Mouse (Mus musculus) midbrain, embryonic 11.5 days (tissue): Measurements from ENCODE around the gene Scn3b. TPM values are rescaled to one million over a fixed set of nuclear protein-coding genes. Genes with fewer than 3 reads are reported as not detected.
A peak's percentile ranks its signal among the peaks of the same experiment; 100 is the strongest.

Source experiments
- ATAC-seq: fragments of 200-750 bp; cut with Nextera tagmentation; 2 replicates; pipeline ENCODE4 v1.8.0; 2017; ENCODE audit warnings: moderate TSS enrichment, moderate library complexity; ENCODE audit not compliant: low FRiP score
- DNase-seq: peaks from one replicate; pipeline ENCODE4 v3.0.0; 2015; ENCODE audit warnings: low spot score; ENCODE audit errors: missing footprints
- H3K27ac ChIP-seq: fragments of 300-500 bp; sonication (generic); 2 replicates; pipeline ENCODE4 v1.5.1; 2014; ENCODE audit warnings: low read depth, low read length
- H3K27me3 ChIP-seq: fragments of 300-500 bp; sonication (generic); 2 replicates; pipeline ENCODE4 v1.6.1; 2014; ENCODE audit warnings: mild to moderate bottlenecking, low read length, moderate library complexity, mixed read lengths; ENCODE audit not compliant: control insufficient read depth, insufficient read depth
- H3K36me3 ChIP-seq: fragments of 300-500 bp; sonication (generic); 2 replicates; pipeline ENCODE4 v1.6.1; 2014; ENCODE audit warnings: mild to moderate bottlenecking, low read length, moderate library complexity, mixed read lengths; ENCODE audit not compliant: control insufficient read depth, insufficient read depth
- H3K4me1 ChIP-seq: fragments of 300-500 bp; sonication (generic); 2 replicates; pipeline ENCODE4 v1.6.1; 2014; ENCODE audit warnings: low read length; ENCODE audit not compliant: control insufficient read depth, insufficient read depth
- H3K4me2 ChIP-seq: fragments of 300-500 bp; sonication (generic); 2 replicates; pipeline ENCODE4 v1.6.1; 2014; ENCODE audit warnings: mild to moderate bottlenecking, moderate library complexity
- H3K4me3 ChIP-seq: fragments of 300-500 bp; sonication (generic); 2 replicates; pipeline ENCODE4 v1.5.1; 2014; ENCODE audit warnings: low read depth, low read length
- H3K9ac ChIP-seq: fragments of 300-500 bp; sonication (generic); 2 replicates; pipeline ENCODE4 v1.6.1; 2014; ENCODE audit warnings: low read length
- H3K9me3 ChIP-seq: fragments of 300-500 bp; sonication (generic); 2 replicates; pipeline ENCODE4 v1.6.1; 2016; ENCODE audit warnings: low read length; ENCODE audit not compliant: control insufficient read depth
- WGBS: fragments of 180-500 bp; shearing (Covaris S2); extraction: QIAGEN DNeasy Blood & Tissue Kit; methylation state at CpG from one replicate; pipeline ENCODE4 v1.1.7; 2014; 5-methylcytosine and 5-hydroxymethylcytosine counted together
- polyA plus RNA-seq: library from polyadenylated mRNA; unstranded; fragments of >200 nt; fragmentation: Nextera tagmentation; extraction: Ambion mirVana; gene quantifications from 2 replicates; pipeline ENCODE4 v1.2.1, GENCODE M21; 2014

Gene Scn3b
- 18.6 and 21.2 TPM in 2 replicates for polyA plus RNA-seq

- Histone ChIP-seq H3K36me3 (no peaks in the 10 kb centered on the region), H3K4me3 (peak within 1 kb of the TSS; percentile 40), H3K4me1 (peaks cover 12% of the 10 kb centered on the region), H3K27me3 (peaks cover 4% of the 10 kb centered on the region; the same call in 1 of the 2 replicates), H3K4me2 (peak within 1 kb of the TSS; percentile 66), H3K27ac (no peak within 1 kb of the TSS), H3K9ac (peak within 1 kb of the TSS; percentile 42), H3K9me3 (no peaks in the 10 kb centered on the region)
- peak; percentile 93 for ATAC-seq
- peak; percentile 95 for DNase-seq
- WGBS: under 1% methylated on average over 41 of the region's 42 CpGs
Observed at GRCm38 (mm10) chr9:40269103-40269861, at the start of gene Scn3b. Scn3b (plus strand) TSS chr9:40269217.

DNA sequence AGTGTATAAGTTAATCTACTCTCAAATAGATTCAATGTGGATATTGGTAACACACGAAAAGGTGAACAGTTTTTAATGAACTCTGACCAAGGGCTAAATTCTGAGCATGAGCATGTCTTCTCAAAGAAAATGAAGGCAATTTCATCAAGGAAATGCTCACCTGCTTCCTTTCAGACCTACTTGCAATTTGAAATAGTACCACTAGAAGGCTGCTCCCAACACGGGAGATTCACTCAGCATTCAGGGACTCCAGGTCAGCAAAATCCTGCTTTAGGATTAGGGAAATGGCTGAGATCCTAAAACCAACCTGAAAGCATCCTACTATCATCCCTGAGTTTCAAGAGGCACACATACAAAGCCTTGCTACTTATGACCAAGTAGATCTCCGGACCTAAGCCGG, 44.7 kb upstream of the Scn3b start:
- Histone ChIP-seq H3K9ac (no peak overlapping the region), H3K27me3 (no peaks in the 10 kb centered on the region), H3K27ac (no peak overlapping the region), H3K36me3 (no peaks in the 10 kb centered on the region), H3K4me2 (no peak overlapping the region), H3K4me1 (no peaks in the 10 kb centered on the region), H3K9me3 (no peaks in the 10 kb centered on the region), H3K4me3 (no peak overlapping the region)
- 73% methylated on average over 4 of the region's 4 CpGs for WGBS
- ATAC-seq (no peak), DNase-seq (no peak)

DNA sequence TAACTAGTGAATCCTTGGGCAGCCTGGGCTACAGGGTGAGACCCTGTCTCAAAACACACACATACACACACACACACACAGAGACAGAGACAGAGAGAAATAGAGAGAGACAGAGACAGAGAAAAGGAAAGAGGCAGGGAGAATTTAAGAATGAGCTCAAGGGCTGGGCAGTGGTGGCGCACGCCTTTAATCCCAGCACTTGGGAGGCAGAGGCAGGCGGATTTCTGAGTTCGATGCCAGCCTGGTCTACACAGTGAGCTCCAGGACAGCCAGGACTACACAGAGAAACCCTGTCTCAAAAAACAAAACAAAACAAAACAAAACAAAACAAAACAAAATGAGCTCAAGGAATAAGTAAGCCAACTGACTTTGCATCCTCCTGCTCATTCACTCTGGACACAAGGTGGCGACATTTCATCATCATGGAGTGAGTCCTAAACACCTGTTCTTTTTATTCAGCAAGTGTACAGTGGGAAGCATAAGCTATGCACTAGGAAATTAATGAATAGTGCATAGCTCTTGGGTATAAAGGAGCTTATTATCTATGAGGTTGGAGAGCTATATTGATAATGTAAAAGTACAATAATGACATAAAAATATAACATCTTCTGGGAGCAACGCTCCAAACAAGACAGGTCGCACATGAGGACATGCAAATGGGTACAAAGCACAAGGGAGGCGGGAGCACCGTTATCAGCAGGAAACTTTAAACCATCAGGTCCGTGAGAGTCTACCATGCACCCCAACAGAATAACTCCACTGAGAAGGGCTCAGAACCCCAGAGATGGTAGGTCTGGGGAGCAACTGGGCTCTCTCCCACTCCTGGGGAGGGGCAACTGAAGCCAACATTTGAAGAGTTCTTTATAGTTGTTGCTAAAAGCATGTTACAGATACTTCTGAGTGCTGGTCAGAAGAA, 40.9 kb upstream of the Scn3b start:
- Histone ChIP-seq H3K27me3 (no peaks in the 10 kb centered on the region), H3K4me2 (no peak overlapping the region), H3K36me3 (no peaks in the 10 kb centered on the region), H3K9ac (no peak overlapping the region), H3K9me3 (no peaks in the 10 kb centered on the region), H3K27ac (no peak overlapping the region), H3K4me3 (no peak overlapping the region), H3K4me1 (no peaks in the 10 kb centered on the region)
- 74% methylated on average over 10 of the region's 10 CpGs for WGBS
- peak; percentile 84 for ATAC-seq
- DNase-seq: peak; percentile 92

DNA sequence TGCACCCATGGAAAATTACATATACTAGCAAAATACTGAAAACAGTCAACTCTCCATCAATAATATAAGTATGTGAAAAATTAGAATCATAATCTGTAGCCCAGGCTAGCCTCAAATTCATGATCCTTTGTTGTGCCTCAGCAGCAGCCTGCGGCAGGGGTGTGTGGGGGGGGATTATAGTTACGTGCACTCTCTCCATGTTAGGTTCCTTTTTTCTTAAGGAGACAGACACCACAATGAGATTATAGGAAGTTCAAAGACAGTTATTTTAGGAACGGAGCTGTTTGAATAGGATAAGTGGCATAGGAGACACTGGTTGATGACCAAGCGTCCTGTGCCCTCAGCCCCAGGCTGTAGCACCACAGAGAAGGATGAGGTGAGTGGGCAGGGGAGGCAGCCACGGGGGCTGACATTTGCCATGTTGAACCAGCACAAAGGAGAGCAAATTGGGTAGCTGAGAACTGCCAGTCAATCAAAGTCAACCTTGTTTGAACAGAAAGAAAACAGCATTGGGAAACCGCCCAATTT, 40.1 kb upstream of the Scn3b start:
- H3K4me1 ChIP-seq: no peaks in the 10 kb centered on the region
- H3K9me3 ChIP-seq: no peaks in the 10 kb centered on the region
- H3K9ac ChIP-seq: no peak overlapping the region
- no peaks in the 10 kb centered on the region for H3K36me3 ChIP-seq
- 0 out of 2 replicates have a peak, but pooled peaks have one; percentile 45 for ATAC-seq
- WGBS: 42% methylated on average over 6 of the region's 6 CpGs
- DNase-seq: no peak
- no peak overlapping the region for H3K4me3 ChIP-seq
- no peak overlapping the region for H3K4me2 ChIP-seq
- H3K27ac ChIP-seq: no peak overlapping the region
- no peaks in the 10 kb centered on the region for H3K27me3 ChIP-seq

DNA sequence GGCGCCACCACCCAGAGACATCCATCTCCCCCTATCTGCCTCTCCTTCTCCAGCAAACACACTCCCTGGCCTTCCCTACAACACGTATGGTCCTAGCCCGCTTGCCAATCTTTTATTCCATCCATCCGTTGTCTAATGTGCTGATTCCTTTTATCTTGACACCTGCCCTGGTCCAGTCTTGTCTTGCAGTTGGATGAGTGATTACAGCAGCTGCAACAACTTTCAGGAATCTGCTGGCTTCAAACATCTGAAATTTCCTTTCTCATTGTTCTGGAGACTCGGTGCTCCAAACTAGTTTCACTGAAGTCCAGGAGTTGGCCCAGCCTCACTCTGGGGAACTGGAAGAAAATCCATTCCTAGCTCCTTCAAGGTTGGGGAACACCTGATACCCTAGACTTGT, 39.5 kb upstream of the Scn3b start:
- DNase-seq (no peak), ATAC-seq (no peak)
- Histone ChIP-seq H3K27me3 (no peaks in the 10 kb centered on the region), H3K4me1 (no peaks in the 10 kb centered on the region), H3K4me3 (no peak overlapping the region), H3K36me3 (no peaks in the 10 kb centered on the region), H3K9ac (no peak overlapping the region), H3K27ac (no peak overlapping the region), H3K4me2 (no peak overlapping the region), H3K9me3 (no peaks in the 10 kb centered on the region)
- WGBS: 63% methylated on average over 5 of the region's 5 CpGs

DNA sequence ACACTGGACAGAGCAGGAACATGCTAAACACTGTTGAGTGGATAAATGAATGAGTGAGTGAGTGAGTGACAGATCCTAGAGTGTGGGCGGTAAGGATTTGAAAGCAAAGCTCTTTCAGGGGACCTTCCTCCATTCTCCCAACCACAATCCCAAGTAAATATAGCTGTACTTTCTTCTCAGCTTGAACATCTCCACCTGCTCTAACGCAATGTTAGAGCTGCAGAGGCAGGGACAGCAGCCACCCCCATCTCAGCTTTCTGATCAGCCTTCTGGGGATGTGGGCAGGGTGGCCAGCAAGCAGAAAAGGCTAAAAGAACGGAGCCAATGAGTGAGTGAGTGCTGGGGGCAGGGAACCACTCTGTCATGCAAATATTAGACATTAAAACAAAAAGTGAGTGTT, 38.0 kb upstream of the Scn3b start:
- Histone ChIP-seq H3K4me1 (no peaks in the 10 kb centered on the region), H3K27ac (no peak overlapping the region), H3K27me3 (no peaks in the 10 kb centered on the region), H3K4me3 (no peak overlapping the region), H3K9ac (no peak overlapping the region), H3K9me3 (no peaks in the 10 kb centered on the region), H3K4me2 (no peak overlapping the region), H3K36me3 (no peaks in the 10 kb centered on the region)
- ATAC-seq: no peak
- 82% methylated on average over 3 of the region's 3 CpGs for WGBS
- no peak for DNase-seq

DNA sequence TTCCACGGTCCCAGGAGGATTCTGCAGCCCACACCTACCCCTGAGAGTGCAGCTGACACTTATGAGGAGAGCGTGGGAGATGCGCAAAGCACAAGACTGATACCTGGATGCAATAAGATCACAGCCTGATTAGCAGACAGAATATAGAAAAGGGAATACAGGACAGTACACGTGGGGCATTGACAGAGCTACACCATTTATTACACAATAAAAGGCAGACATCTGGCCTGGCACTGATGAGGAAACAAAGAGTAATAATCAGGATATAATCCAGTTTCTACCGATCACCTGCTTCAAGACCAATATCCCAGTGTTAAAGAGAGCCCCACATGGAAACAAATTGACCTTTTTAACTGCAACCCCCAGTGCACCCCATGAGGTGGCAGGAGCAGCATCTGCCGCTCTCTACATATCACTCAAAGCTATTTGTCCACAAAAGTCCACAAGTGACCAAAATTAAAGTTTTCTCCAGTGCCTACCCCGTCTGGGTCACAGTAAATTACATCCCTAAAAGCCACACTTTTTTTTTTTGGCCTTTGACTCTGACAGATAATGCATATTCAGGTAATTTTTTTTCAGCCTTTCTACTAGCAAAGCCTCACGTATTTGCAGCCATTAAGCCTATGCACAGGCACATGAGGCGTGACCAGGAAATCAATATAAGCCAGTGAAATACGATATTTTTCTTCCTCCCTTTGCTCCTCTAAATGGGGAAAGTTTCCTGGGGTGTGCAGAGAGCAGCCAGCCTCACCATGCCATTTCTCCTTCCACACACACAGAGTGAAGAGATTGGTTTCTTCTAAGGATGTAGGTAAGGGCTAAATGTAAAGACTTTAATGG, 34.6 kb upstream of the Scn3b start:
- ATAC-seq: peak; percentile 59; the same call in 1 of the 2 replicates
- Histone ChIP-seq H3K27ac (no peak overlapping the region), H3K4me2 (no peak overlapping the region), H3K9ac (no peak overlapping the region), H3K9me3 (no peaks in the 10 kb centered on the region), H3K27me3 (no peaks in the 10 kb centered on the region), H3K4me1 (no peaks in the 10 kb centered on the region), H3K36me3 (no peaks in the 10 kb centered on the region), H3K4me3 (no peak overlapping the region)
- 62% methylated on average over 10 of the region's 10 CpGs for WGBS
- DNase-seq: no peak

GRCm38 (mm10) chr9:40235220-40235619, 33.8 kb upstream of the Scn3b start:
- Histone ChIP-seq H3K4me2 (no peak overlapping the region), H3K27ac (no peak overlapping the region), H3K4me3 (no peak overlapping the region), H3K27me3 (no peaks in the 10 kb centered on the region), H3K9ac (no peak overlapping the region), H3K36me3 (no peaks in the 10 kb centered on the region), H3K4me1 (no peaks in the 10 kb centered on the region; the same call in 1 of the 2 replicates), H3K9me3 (no peaks in the 10 kb centered on the region)
- no peak for ATAC-seq
- WGBS: 88% methylated on average over 7 of the region's 7 CpGs
- no peak for DNase-seq
